Mouse (Mus musculus) liver, postnatal 0 days (tissue): ENCODE data around the gene Tet1. TPM values are rescaled to one million over a fixed set of nuclear protein-coding genes. Genes with fewer than 3 reads are reported as not detected.

Source experiments
- ATAC-seq: fragments of 200-750 bp; cut with Nextera tagmentation; 2 replicates; pipeline ENCODE4 v1.8.0; 2017; ENCODE audit warnings: mild to moderate bottlenecking, moderate library complexity
- DNase-seq: peaks from one replicate; pipeline ENCODE4 v3.0.0-alpha.2; 2016
- H3K27ac ChIP-seq: fragments of 300-500 bp; sonication (generic); 2 replicates; pipeline ENCODE4 v1.5.1; 2014; ENCODE audit warnings: antibody characterized with exemption, moderate library complexity, mild to moderate bottlenecking, low read depth
- H3K27me3 ChIP-seq: fragments of 300-500 bp; sonication (generic); 2 replicates; pipeline ENCODE4 v1.6.1; 2014; ENCODE audit warnings: low read length, control low read depth, mixed read lengths; ENCODE audit not compliant: insufficient read depth
- H3K36me3 ChIP-seq: fragments of 300-500 bp; sonication (generic); replicated peaks from 2 replicates; pipeline ENCODE4 v1.6.1; 2014; ENCODE audit warnings: mild to moderate bottlenecking, control low read depth, low read length, moderate library complexity, mixed read lengths; ENCODE audit not compliant: insufficient read depth
- H3K4me1 ChIP-seq: fragments of 300-500 bp; sonication (generic); 2 replicates; pipeline ENCODE4 v1.6.1; 2014; ENCODE audit warnings: antibody characterized with exemption, mild to moderate bottlenecking, control low read depth; ENCODE audit not compliant: insufficient read depth
- H3K4me2 ChIP-seq: fragments of 300-500 bp; sonication (generic); 2 replicates; pipeline ENCODE4 v1.6.1; 2014; ENCODE audit warnings: low read depth, mild to moderate bottlenecking, low read length, moderate library complexity, mixed read lengths
- H3K4me3 ChIP-seq: fragments of 300-500 bp; sonication (generic); 2 replicates; pipeline ENCODE4 v1.5.1; 2014; ENCODE audit warnings: low read depth, low read length
- H3K9ac ChIP-seq: fragments of 300-500 bp; sonication (generic); replicated peaks from 2 replicates; pipeline ENCODE4 v1.6.1; 2014; ENCODE audit warnings: mild to moderate bottlenecking, moderate library complexity
- H3K9me3 ChIP-seq: fragments of 300-500 bp; sonication (generic); 2 replicates; pipeline ENCODE4 v1.6.1; 2016; ENCODE audit warnings: mild to moderate bottlenecking, control low read depth, low read length, mixed read lengths
- CTCF ChIP-seq: sonication (generic); IDR thresholded peaks from 2 replicates; pipeline ENCODE4 v1.5.1; 2016; ENCODE audit warnings: antibody characterized with exemption, low read depth
- EP300 ChIP-seq: IDR thresholded peaks from 2 replicates; pipeline ENCODE4 v1.6.1; 2016; ENCODE audit warnings: antibody characterized with exemption, low read depth, mild to moderate bottlenecking
- WGBS: fragments of 180-500 bp; shearing (Covaris S2); extraction: QIAGEN DNeasy Blood & Tissue Kit; methylation state at CpG from one replicate; pipeline ENCODE4 v1.1.7; 2014; ENCODE audit not compliant: insufficient replicate concordance; 5-methylcytosine and 5-hydroxymethylcytosine counted together
- polyA plus RNA-seq: library from polyadenylated mRNA; unstranded; fragments of >200 nt; fragmentation: Nextera tagmentation; extraction: Ambion mirVana; gene quantifications from 2 replicates; pipeline ENCODE4 v1.2.1, GENCODE M21; 2015

Gene Tet1
- polyA plus RNA-seq, 1 experiment from 2014 or later = 0.97 TPM

GRCm38 (mm10) chr10:62858967-62859366 lies 49.8 kb downstream of the Tet1 start:
- no peak overlapping the region for H3K4me2 ChIP-seq
- 74% methylated on average over 5 of the region's 5 CpGs for WGBS
- ATAC-seq = no peak

GRCm38 (mm10) chr10:62856690-62857290 lies 52.0 kb downstream of the Tet1 start:
- ATAC-seq (no peak), DNase-seq (no peak)
- H3K27me3 ChIP-seq = no peaks in the 10 kb centered on the region
- no peak overlapping the region for H3K4me3 ChIP-seq
- H3K9ac ChIP-seq = no peak overlapping the region
- no peaks in the 10 kb centered on the region for H3K9me3 ChIP-seq
- no peak overlapping the region for H3K4me2 ChIP-seq
- no peak overlapping the region for H3K27ac ChIP-seq
- H3K4me1 ChIP-seq = no peaks in the 10 kb centered on the region
- TF ChIP-seq CTCF = no peak
- no peak for TF ChIP-seq EP300
- 78% methylated on average over 10 of the region's 10 CpGs for WGBS
- H3K36me3 ChIP-seq = no peaks in the 10 kb centered on the region

More at GRCm38 (mm10) chr10:62858967-62859366, 49.8 kb downstream of the Tet1 start:
- TF ChIP-seq EP300 (no peak), CTCF (no peak)
- Histone ChIP-seq H3K9ac (no peak overlapping the region), H3K36me3 (no peaks in the 10 kb centered on the region), H3K4me3 (no peak overlapping the region), H3K27ac (no peak overlapping the region), H3K4me1 (no peaks in the 10 kb centered on the region), H3K9me3 (0 out of 2 replicates have a peak, but pooled peaks cover 3% of the 10 kb centered on the region), H3K27me3 (no peaks in the 10 kb centered on the region)
- no peak for DNase-seq

GRCm38 (mm10) chr10:62854992-62855391 lies 53.8 kb downstream of the Tet1 start:
- Histone ChIP-seq H3K4me1 (no peaks in the 10 kb centered on the region), H3K9me3 (no peaks in the 10 kb centered on the region), H3K27me3 (no peaks in the 10 kb centered on the region), H3K4me3 (no peak overlapping the region), H3K4me2 (no peak overlapping the region), H3K36me3 (no peaks in the 10 kb centered on the region), H3K9ac (no peak overlapping the region), H3K27ac (no peak overlapping the region)
- no peak for TF ChIP-seq EP300
- TF ChIP-seq CTCF = no peak
- 43% methylated on average over 2 of the region's 2 CpGs for WGBS
- DNase-seq = no peak
- ATAC-seq = no peak

- no peak for DNase-seq
- Histone ChIP-seq H3K27me3 (no peaks in the 10 kb centered on the region), H3K4me2 (no peak overlapping the region), H3K4me3 (no peak overlapping the region), H3K36me3 (no peaks in the 10 kb centered on the region), H3K27ac (no peak overlapping the region), H3K9ac (no peak overlapping the region), H3K4me1 (no peaks in the 10 kb centered on the region), H3K9me3 (no peaks in the 10 kb centered on the region)
- ATAC-seq = no peak
- TF ChIP-seq EP300 (no peak), CTCF (no peak)
- whole genome bisulfite sequencing = 52% methylated on average over 4 of the region's 4 CpGs
These were observed 54.2 kb downstream of the Tet1 start for GRCm38 (mm10) chr10:62854581-62854980.

GRCm38 (mm10) chr10:62851578-62851977 lies 57.2 kb downstream of the Tet1 start:
- no peak overlapping the region for H3K4me3 ChIP-seq
- H3K4me1 ChIP-seq = no peaks in the 10 kb centered on the region
- 68% methylated on average over 7 of the region's 7 CpGs for WGBS
- H3K4me2 ChIP-seq = no peak overlapping the region
- no peak overlapping the region for H3K9ac ChIP-seq
- H3K27ac ChIP-seq = no peak overlapping the region
- H3K36me3 ChIP-seq = no peaks in the 10 kb centered on the region
- no peak for ATAC-seq
- H3K9me3 ChIP-seq = no peaks in the 10 kb centered on the region
- no peak for TF ChIP-seq CTCF
- no peak for TF ChIP-seq EP300
- no peak for DNase-seq
- no peaks in the 10 kb centered on the region for H3K27me3 ChIP-seq

GRCm38 (mm10) chr10:62851025-62851424 lies 57.8 kb downstream of the Tet1 start:
- Histone ChIP-seq H3K36me3 (no peaks in the 10 kb centered on the region), H3K4me2 (no peak overlapping the region), H3K9ac (no peak overlapping the region), H3K9me3 (no peaks in the 10 kb centered on the region), H3K27ac (no peak overlapping the region), H3K4me1 (no peaks in the 10 kb centered on the region), H3K4me3 (no peak overlapping the region), H3K27me3 (no peaks in the 10 kb centered on the region)
- 67% methylated on average over 4 of the region's 4 CpGs for WGBS
- TF ChIP-seq CTCF (no peak), EP300 (no peak)
- no peak for ATAC-seq
- DNase-seq = no peak
